Mouse (Mus musculus) stomach, postnatal 0 days (tissue): ENCODE measurements around the gene Bmpr1a.

ENCODE experiments used
- CTCF ChIP-seq: IDR thresholded peaks from 2 replicates; pipeline ENCODE4 v1.5.1; 2016; ENCODE audit warnings: antibody characterized with exemption, low read depth, mild to moderate bottlenecking, moderate library complexity
- EP300 ChIP-seq: optimal IDR thresholded peaks from 2 replicates; pipeline ENCODE3; 2016; ENCODE audit warnings: antibody characterized with exemption

DNA sequence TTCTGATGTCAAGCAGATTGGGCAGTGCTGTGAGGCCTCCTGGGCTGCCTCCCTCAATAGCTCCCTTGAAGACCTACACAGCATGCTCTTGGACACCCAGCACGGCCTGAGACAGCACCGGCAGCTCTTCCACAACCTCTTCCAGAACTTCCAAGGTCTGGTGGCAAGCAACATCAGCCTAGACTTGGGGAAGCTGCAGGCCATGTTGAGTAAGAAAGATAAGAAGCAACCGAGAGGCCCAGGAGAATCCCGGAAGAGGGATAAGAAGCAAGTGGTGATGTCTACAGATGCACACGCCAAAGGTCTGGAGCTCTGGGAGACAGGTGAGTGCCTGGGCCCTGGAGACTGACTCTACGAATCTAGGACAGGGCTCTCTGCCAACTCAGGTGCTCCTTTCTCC, 103.8 kb downstream of the Bmpr1a start:
- no peak for TF ChIP-seq CTCF
- no peak for TF ChIP-seq EP300
